Mouse (Mus musculus) forebrain, embryonic 15.5 days (tissue): Measurements from ENCODE around the gene Pramef12. TPM values are rescaled to one million over a fixed set of nuclear protein-coding genes. Genes with fewer than 3 reads are reported as not detected.
"Not testable (repeated sequence)": the region's sequence is repeated elsewhere in the genome, so short reads cannot be mapped to it uniquely, and the experiment has no call there.

Experiments used
- ATAC-seq: fragments of 200-750 bp; cut with Nextera tagmentation; replicated peaks from 2 replicates; pipeline ENCODE4 v1.8.0; 2017; ENCODE audit warnings: mild to moderate bottlenecking, moderate TSS enrichment, moderate library complexity
- H3K27ac ChIP-seq: fragments of 300-500 bp; sonication (generic); replicated peaks from 2 replicates; pipeline ENCODE4 v1.5.1; 2015; ENCODE audit warnings: mild to moderate bottlenecking, inconsistent platforms
- H3K27me3 ChIP-seq: fragments of 300-500 bp; sonication (generic); 2 replicates; pipeline ENCODE4 v1.6.1; 2015; ENCODE audit warnings: inconsistent platforms
- H3K36me3 ChIP-seq: fragments of 300-500 bp; sonication (generic); 2 replicates; pipeline ENCODE4 v1.6.1; 2015; ENCODE audit warnings: mild to moderate bottlenecking, inconsistent platforms
- H3K4me1 ChIP-seq: fragments of 300-500 bp; sonication (generic); 2 replicates; pipeline ENCODE4 v1.6.1; 2015; ENCODE audit warnings: inconsistent platforms
- H3K4me2 ChIP-seq: fragments of 300-500 bp; sonication (generic); replicated peaks from 2 replicates; pipeline ENCODE4 v1.6.1; 2015; ENCODE audit warnings: mild to moderate bottlenecking, inconsistent platforms
- H3K4me3 ChIP-seq: fragments of 300-500 bp; sonication (generic); 2 replicates; pipeline ENCODE4 v1.5.1; 2015; ENCODE audit warnings: mild to moderate bottlenecking, inconsistent platforms
- H3K9ac ChIP-seq: fragments of 300-500 bp; sonication (generic); replicated peaks from 2 replicates; pipeline ENCODE4 v1.6.1; 2015; ENCODE audit warnings: mild to moderate bottlenecking, inconsistent platforms
- H3K9me3 ChIP-seq: fragments of 300-500 bp; sonication (generic); 2 replicates; pipeline ENCODE4 v1.6.1; 2016; ENCODE audit warnings: inconsistent platforms
- WGBS: fragments of 180-500 bp; shearing (Covaris S2); methylation state at CpG from one replicate; pipeline ENCODE4 v1.1.7; 2015; ENCODE audit warnings: mixed read lengths; 5-methylcytosine and 5-hydroxymethylcytosine counted together
- polyA plus RNA-seq: library from polyadenylated mRNA; unstranded; fragments of >200 nt; fragmentation: Nextera tagmentation; extraction: Ambion mirVana; gene quantifications from 2 replicates; pipeline ENCODE4 v1.2.1, GENCODE M21; 2015

The Pramef12 gene
- polyA plus RNA-seq, 1 experiment from 2014 or later: not detected

DNA sequence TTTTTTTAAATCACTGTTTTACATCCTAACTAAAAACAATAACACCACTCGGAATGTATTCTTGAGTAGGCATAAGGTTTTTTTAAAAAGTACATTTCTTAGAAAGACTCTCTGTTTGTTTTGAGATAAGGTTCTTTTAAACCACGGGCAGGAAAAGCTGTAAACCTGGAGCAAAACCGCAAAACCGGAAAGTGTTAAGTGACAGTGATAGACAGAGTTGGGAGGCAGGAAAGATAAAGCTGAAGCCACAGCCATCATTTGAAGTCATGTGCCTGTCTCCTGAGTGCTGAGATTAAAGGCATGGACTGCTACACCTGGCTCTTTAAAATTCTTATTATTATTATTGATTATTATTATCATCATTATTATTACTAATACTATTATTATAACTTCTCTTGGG lies 5.6 kb downstream of the Pramef12 start:
- H3K9me3 ChIP-seq: peaks cover 13% of the 10 kb centered on the region
- H3K36me3 ChIP-seq: no peaks in the 10 kb centered on the region
- H3K4me1 ChIP-seq: no peaks in the 10 kb centered on the region
- no peaks in the 10 kb centered on the region for H3K27me3 ChIP-seq
- H3K4me3 ChIP-seq: no peak overlapping the region
- no peak overlapping the region for H3K27ac ChIP-seq
- no peak overlapping the region for H3K4me2 ChIP-seq
- WGBS: 90% methylated on average over 4 of the region's 4 CpGs
- no peak for ATAC-seq
- no peak overlapping the region for H3K9ac ChIP-seq

DNA sequence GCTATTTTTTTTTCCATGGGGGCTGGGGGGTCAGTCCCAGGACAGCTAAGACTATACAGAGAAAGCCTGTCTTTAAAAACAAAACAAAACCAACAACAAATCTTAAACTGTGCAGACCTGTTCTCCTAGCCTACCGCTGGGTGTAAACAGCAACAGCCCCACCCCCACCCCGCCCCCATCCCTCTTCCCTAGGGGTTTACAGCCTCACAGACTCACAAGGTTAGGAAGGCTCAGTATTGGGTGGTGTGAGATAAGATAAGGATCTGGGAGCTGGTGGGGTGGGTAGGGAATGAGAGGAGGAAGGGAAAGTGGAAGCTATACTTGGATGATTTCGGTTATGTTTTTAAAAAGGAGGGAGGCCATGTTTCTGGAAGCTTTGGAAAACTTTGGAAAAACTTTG lies 11.9 kb downstream of the Pramef12 start:
- WGBS: 54% methylated on average over 3 of the region's 3 CpGs
- H3K36me3 ChIP-seq: no peaks in the 10 kb centered on the region
- ATAC-seq: no peak
- no peak overlapping the region for H3K9ac ChIP-seq
- no peak overlapping the region for H3K27ac ChIP-seq
- peaks cover 32% of the 10 kb centered on the region for H3K9me3 ChIP-seq
- no peak overlapping the region for H3K4me3 ChIP-seq
- no peaks in the 10 kb centered on the region for H3K27me3 ChIP-seq
- H3K4me2 ChIP-seq: no peak overlapping the region
- no peaks in the 10 kb centered on the region for H3K4me1 ChIP-seq

DNA sequence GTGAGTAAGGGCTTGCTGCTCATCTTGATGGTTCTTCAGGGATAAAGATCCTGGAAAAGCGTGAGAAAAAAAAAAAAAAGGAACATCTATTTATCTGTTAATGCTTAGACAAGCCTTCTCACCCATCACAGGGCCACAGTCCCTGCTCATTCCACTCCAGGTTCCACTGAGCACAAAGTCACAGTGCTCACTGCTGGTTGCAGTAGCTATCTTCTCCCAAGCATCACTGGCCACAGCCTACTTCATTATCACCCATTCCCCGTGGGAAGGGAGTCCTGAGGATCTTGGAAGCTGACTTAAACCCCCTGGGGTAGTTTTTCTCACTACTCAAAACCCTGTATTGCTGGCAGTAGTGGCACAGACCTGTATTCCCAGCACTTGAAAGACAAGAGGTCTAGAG lies 30.4 kb downstream of the Pramef12 start, which contains the start of gene Pramef20:
Gene Pramef20 (minus strand): TSS at position 23 of the 400 bp plus-strand sequence.
- Histone ChIP-seq H3K36me3 (no peaks in the 10 kb centered on the region), H3K4me1 (no peaks in the 10 kb centered on the region), H3K27me3 (no peaks in the 10 kb centered on the region), H3K9me3 (peaks cover 35% of the 10 kb centered on the region), H3K4me2 (no peak within 1 kb of the TSS), H3K4me3 (no peak within 1 kb of the TSS), H3K9ac (no peak within 1 kb of the TSS), H3K27ac (no peak within 1 kb of the TSS)
- WGBS: 58% methylated on average over 2 of the region's 2 CpGs
- ATAC-seq: no peak

DNA sequence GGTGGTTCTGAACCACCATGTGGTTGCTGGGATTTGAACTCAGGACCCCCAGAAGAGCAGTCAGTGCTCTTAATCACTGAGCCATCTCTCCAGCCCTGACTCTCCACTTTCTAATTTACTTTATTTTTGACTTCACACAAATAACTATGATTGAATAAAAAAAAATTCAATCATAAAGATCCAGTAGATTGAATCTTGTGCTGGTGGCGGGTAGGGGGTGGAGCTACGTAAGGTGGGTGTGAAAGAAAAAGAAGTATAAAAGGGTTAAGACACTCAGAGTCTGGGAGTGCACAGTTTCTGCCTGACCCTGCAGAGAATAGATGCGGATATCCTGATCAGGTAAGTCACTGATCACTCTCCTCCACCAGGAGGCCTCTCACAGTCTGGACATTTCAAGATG lies 50.6 kb downstream of the Pramef12 start, which contains the start of gene Gm13119:
Gene Gm13119 (plus strand): TSS at position 301 of the 400 bp plus-strand sequence.
- H3K36me3 ChIP-seq, H3K4me3 ChIP-seq, H3K4me1 ChIP-seq, H3K4me2 ChIP-seq, H3K9me3 ChIP-seq, H3K9ac ChIP-seq, H3K27me3 ChIP-seq, H3K27ac ChIP-seq, ATAC-seq: not testable (repeated sequence)
- WGBS: 96% methylated on average over 3 of the region's 3 CpGs

Other genes starting within 250 kb of the Pramef12 start
- not detected in 2 replicates for gene Oog3, start 245.8 kb downstream of the Pramef12 start, polyA plus RNA-seq
- not detected in 2 replicates for gene Oog2, start 217.7 kb downstream of the Pramef12 start, polyA plus RNA-seq
- gene C87977, start 195.1 kb downstream of the Pramef12 start, polyA plus RNA-seq: not detected in 2 replicates
- not detected in 2 replicates for gene Pramel5, start 128.0 kb downstream of the Pramef12 start, polyA plus RNA-seq
- gene Gm13128, start 78.2 kb downstream of the Pramef12 start, polyA plus RNA-seq: not detected in 2 replicates
- not detected in 2 replicates for gene Gm13119, start 50.5 kb downstream of the Pramef12 start, polyA plus RNA-seq
- not detected in 2 replicates for gene Pramef20, start 30.5 kb downstream of the Pramef12 start, polyA plus RNA-seq
- not detected in 2 replicates for gene 1700012P22Rik, start 30.3 kb upstream of the Pramef12 start, polyA plus RNA-seq
- gene Gm9944, start 44.9 kb upstream of the Pramef12 start, polyA plus RNA-seq: not detected in 2 replicates
- gene Aadacl3, start 55.3 kb upstream of the Pramef12 start, polyA plus RNA-seq: not detected in 2 replicates
- gene 9430007A20Rik, start 111.4 kb upstream of the Pramef12 start, polyA plus RNA-seq: not detected in 2 replicates
- not detected in 2 replicates for gene Gm13124, start 156.7 kb upstream of the Pramef12 start, polyA plus RNA-seq
- gene Aadacl4, start 205.2 kb upstream of the Pramef12 start, polyA plus RNA-seq: not detected in 2 replicates